Mouse (Mus musculus) thymus, postnatal 25 days (tissue): ENCODE data around the gene Slc22a4.
"Not testable (repeated sequence)": the region's sequence is repeated elsewhere in the genome, so short reads cannot be mapped to it uniquely, and the experiment has no call there.

ENCODE experiments used
- DNase-seq: peaks from one replicate; pipeline ENCODE4 v3.0.0; 2022

The Slc22a4 gene

DNA sequence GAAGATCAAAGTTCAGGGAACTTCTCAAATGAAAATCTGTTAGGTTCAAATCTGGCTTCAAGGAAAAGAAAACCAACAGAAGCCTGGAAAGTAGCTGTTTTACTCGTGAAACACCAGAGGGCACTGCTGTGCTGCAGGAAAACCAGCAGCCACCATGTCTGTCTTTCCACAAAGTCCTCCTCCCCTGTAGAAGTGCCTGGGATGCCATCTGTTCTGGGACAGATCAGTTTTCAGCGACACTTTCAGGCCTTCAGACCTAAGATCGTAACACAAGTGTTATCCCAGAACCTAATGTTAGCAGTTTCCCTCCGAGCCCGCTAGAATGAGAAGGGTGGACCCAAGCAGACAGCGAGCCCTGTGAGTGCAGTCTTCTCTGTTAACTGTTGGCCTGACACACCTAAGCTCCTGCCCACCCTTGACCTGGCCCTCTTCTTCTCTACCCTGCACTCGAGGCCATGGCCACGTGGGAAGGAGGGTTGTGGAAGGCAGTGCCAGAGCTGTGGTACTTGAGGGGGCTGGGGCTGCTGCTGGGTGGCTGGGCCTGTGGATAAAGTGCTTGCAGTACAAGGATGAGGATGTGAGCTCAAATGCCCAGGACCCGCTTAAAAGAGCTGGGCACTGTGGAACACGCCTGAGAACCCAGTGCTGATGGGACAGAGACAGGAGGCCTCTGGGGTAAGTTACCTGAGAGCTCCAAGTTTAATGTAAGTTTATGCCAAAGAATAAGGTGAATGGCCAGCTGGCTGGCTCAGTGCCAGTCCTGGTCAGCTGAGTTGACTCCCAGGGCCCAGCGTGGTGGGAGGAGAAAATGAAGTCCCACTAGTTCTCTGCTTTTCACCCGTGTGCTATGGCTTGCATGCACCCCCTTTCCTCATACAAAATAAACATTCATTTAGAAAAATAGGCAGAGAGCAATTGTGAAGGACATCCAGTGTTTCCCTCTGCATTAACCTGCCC, 24.9 kb downstream of the Slc22a4 start:
- peak; percentile 49 for DNase-seq

DNA sequence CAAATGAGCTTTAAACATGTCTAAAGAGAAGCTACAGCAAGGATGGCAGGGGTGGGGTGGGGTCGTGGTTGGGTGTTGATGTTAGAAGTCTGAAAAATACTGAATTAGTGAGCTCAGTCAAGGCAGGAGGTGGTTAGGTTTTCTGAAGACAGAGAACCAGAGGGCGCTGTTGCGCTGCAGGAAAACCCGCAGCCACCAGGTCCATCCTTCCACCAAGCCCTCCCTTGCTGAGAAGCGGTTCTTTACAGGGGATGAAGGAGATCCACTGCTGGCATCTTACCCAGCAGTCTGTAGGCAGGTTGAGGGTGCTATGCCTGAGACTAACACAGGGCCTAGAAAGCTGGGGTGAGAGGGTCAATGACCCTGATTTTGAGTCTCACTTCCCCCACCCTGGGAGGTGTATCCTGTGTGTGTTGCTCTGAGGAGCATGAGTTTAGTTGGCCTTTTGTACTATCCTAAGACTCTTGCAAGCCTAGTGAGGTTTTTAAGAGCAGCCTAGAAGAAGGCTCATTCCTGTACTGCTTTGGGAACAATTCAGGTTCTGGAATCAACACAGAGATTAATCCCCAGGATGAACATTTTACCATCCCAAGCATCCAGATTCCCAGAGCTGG, 25.6 kb downstream of the Slc22a4 start:
- DNase-seq: peak; percentile 67

DNA sequence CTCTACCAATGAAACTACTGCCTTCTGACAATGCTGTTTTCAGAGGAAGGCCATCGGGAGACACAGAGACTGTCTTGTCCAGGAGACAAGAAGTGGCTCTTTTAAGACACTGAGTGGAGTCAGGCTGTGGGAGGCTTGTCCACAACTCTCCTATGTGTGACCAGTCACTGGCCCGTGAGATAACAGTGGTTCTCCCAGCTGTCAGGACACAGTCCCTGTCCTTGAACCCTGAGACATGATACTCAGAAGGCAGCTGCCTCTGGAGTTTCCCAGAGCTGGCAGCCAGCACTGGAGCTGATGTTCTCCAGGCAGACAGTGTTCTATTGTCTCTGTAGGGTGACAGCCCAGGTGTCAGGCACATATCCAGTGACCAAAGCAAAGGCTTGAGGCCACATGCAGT, 30.2 kb downstream of the Slc22a4 start:
- no peak for DNase-seq

DNA sequence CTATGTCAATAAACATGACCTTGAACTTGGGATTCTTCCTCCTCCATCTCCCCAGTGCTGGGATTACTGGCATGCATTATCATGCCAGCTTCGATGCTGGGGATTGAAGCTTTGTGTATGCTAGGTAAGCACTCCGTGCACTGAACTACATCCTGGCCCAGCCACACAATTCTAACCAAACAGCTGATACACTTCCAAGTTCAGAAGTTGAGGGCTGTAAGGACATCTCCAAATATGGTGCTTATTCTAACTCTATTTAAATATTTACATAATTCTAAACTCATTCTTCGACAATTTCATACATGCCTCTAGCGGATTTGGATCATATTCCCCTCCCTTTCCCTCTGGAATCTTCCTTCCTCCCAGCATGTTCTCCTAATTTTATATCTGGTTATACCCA, 35.6 kb downstream of the Slc22a4 start:
- no peak for DNase-seq

DNA sequence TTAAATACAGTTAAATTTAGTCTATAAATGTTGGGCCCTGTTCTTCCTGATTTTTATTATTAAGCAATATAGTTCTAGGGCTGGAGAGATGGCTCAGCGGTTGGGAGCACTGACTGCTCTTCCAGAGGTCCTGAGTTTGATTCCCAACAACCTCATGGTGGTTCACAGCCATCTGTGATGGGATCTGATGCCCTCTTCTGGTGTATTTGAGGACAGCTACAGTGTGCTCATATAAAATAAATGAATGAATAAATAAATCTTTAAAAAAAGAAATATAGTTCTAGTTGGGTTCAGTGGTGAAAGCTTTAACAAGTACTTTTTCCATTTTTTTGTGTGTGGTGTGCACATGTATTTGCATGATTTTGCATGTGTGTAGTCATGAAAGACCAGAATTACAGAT, 38.7 kb downstream of the Slc22a4 start:
- no peak for DNase-seq

DNA sequence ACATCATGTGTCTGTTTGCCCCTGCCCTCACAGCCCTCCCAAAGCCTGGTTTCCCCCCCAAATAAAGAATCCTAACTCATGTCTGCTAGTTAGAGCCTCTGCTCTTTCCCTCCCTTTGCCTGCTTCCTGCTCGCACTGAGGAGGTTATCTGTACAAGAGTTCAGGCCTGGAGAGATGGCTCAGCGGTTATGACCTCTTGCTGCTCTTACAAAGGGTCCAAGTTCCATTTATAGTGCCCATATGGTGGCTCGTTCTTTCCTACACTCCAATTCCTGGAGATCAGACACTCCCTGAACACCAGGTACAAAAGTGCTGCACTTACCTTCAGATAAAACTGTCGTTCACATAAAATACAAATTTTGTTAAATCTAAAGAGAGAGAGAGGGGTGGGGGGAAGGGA, 39.8 kb downstream of the Slc22a4 start:
- no peak for DNase-seq

DNA sequence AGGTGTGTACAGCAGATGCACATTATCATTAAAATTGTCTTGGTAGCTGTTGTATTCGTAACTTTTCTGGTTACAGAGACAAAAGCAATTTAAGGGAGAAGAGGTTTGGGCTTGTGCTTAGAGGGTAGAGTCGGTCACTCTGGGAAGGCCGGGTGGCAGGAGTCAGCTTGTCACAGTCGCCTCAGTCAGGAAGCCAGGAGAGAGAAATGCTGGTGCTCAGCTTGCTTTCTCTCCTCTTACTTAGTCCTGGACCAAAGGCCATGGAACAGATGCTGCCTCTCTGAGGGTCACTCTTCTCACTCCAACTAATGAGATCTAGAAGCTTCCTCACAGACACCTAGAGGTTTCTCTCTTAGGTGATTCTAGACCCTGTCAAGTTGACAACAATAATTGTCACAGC, 46.5 kb downstream of the Slc22a4 start:
- no peak for DNase-seq

DNA sequence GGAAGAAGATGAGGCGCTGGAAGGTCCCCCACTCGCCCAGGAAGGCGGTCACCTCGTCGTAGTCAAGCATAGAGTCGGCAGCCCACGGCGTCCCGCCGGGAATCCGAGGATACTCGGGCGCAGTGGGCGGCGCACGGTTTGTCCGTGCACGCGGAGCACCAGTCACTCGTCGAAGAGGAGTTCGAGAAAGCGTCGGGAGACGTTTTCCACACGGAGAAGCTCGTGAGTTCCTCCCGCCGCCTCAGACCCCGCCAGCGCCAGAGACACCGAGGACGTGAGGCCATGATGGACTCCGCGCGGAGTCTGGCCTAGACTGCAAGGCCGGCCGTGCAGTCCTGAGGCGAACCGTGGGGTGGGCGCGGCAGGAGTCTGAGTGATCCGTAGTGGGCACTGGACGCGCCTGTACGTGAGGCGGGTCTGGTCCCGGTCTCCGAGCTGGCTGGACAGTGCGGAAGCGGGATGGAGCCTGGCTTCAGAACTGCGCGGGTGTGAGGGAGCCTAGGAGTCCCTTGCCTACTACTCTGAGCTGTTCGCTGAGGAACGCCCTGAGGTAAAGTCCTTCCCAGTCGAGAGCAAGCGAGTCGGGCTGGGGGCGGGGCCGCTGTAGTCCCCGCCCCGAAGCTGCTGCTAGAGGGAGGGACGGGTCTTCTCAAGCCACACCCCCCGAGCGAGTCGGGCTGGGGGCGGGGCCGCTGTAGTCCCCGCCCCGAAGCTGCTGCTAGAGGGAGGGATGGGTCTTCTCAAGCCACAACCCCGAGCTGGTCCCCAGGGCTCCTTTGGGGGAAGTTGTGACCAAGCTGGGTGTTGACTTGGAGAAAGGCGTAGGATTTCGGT, 47.9 kb downstream of the Slc22a4 start, which contains the start of gene Slc22a21:
Slc22a21 (minus strand) TSS at position 545 of the 834 bp plus-strand sequence.
- DNase-seq: peak; percentile 58

DNA sequence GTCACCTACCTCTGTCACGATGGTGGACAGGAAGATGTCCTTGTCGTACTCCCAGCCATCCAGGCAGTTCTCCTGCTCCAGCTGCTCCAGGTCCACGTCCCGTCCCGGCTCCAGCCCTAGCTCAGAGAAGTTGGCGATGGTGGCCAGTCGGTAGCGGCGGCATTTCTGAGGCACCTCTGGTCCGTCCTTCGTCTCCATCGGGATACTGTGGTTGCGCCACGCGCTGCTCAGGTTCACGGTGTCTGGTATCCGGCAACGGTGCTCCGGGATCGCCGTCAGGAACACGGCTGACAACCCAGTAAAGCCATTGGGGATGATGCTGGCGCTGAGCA, 48.5 kb downstream of the Slc22a4 start:
- not testable (repeated sequence) for DNase-seq

DNA sequence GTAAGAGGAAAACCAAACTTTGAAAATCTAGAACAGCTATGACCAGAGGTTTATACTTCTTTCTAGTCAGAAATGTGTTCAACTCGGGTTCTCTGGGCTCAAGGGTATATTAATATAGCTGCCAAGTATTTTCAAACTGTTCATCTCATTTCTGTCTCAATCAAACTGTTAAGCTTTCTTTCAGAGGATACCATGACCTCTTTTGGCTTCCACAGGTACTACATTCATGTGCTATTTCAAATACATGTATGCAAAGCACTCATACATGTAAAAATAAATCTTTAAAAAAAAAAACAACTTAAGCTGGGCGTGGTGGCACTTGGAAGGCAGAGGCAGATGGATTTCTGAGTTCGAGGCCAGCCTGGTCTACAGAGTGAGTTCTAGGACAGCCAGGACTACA, 50.2 kb downstream of the Slc22a4 start:
- no peak for DNase-seq

DNA sequence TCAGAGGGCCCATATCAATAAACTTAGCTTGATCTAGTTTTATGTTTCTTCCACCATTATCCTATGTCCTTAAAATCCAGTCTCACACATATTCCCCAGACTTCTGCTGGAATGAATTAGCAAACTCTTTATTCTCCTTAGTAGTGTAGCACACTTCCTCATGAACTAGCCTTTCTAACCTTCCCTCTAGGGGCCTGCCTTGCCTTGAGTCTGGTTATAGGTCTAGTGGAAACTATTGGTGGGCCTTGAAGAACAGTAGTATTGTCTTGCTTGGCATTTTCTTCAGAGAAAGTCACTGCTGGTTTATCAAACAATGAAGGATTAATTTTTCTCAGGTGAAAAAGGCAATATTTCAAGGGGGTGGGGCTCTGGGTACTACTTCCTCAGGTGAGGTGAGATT, 52.3 kb downstream of the Slc22a4 start:
- no peak for DNase-seq

DNA sequence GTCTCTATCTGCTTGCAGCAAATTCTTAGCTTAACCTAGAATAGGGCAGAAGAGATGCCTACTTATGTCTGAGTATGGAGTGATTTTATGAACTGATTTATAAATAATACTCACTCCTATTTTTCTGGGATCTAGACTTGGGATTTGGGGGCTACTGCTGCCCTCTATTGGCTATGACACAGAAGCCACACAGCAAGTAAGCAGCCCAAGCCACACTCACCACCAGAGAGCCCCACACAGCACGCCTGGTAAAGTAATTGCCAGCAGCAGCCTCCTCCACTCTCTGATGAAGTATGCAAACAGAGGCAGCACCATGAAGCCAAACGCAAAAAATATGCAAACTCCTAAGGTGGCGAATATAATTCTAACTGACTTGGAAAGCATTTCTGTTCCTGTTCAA, 68.9 kb downstream of the Slc22a4 start:
- DNase-seq: no peak

DNA sequence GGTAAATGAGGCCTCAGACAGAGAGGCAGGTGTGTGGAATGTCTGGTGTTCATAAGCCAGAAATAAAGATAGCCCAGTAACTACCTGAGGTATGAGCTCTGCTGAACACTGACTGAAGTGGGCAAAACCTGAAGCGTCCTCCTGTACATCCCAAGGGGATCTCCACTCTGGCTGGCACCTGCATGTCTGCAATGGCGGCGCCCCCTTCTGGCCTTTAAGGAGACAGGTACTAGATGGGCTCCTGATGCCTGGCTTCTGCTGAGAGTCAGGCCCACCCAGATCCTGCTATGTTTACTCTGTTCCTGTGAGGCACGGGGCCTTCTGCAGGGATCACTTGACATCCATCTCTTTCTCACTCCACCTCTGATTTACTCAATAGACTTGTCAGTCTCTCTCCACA, 69.7 kb downstream of the Slc22a4 start:
- peak; percentile 40 for DNase-seq

DNA sequence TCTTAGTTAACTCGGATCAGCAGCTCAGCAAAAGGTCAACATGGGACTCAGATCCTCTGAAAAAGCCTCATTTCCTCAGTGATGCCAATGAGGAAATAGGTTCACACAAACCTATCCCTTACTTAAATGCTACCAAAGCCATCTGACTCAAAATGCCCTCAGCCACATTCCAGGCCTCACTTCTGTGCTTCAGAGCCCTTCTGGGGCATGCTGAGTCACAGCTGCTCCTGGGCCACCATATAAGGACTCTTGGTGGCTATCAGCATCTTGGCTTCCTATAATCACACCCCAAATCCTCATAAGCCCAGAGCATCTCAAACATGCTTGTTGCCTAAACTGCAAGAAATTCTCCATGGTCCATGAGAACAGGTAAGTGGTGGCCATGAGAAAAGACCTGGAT, 71.3 kb downstream of the Slc22a4 start:
- no peak for DNase-seq

DNA sequence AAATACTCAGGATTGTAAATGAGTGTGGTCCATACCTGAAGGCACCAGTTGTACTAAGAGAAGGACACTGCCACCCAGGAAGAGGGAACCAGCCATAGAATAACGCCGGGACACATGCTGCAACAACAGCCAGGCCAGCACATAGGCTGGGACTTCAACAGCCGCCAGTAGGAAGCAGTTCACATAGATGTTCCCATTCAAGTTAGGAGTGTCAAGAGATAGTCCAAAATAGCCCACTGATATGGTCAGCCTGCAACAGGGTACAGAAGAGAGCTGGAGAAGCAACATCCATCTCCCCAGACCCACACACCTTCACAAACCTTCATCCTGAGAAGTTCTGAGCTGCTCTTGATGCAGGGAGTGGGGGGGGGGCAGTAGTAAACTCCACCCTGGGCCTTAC, 73.2 kb downstream of the Slc22a4 start:
- DNase-seq: no peak

DNA sequence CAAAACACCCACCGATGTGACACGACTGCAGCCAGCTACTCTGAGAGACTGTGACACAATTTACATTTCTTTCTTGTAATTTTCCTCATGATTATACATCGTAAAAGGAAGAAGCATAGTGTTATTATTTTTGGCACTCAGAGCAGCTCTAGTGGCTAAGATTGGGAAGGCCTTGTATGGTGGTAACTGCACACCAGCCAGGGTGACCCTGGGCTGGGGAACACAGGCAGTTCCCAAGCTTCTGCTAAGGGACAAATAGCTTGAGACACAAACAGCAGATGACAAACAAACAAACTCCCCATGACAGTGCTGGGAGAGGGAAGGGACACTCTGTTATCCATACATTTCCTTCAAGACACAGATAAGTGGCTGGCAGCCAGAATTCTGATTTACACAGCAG, 77.8 kb downstream of the Slc22a4 start:
- DNase-seq: not testable (repeated sequence)
